Mouse (Mus musculus) stomach, postnatal 0 days (tissue): ENCODE measurements at regions not wholly inside any gene's neighbourhood (a gene's known extent, or its start where the extent isn't known, plus 50 kb on each side); places are given as distances from the start of the nearest gene placed in this dataset.

Source experiments
- ATAC-seq: fragments of 200-750 bp; cut with Nextera tagmentation; 2 replicates; pipeline ENCODE4 v1.8.0; 2017; ENCODE audit not compliant: low FRiP score, low TSS enrichment
- DNase-seq: peaks from one replicate; pipeline ENCODE4 v3.0.0-alpha.2; 2016; ENCODE audit warnings: low spot score
- H3K27ac ChIP-seq: fragments of 300-500 bp; sonication (generic); replicated peaks from 2 replicates; pipeline ENCODE4 v1.5.1; 2014; ENCODE audit warnings: mild to moderate bottlenecking, control low read depth
- H3K27me3 ChIP-seq: fragments of 300-500 bp; sonication (generic); 2 replicates; pipeline ENCODE4 v1.6.1; 2014; ENCODE audit warnings: low read length; ENCODE audit not compliant: control insufficient read depth, insufficient read depth
- H3K36me3 ChIP-seq: fragments of 300-500 bp; sonication (generic); 2 replicates; pipeline ENCODE4 v1.6.1; 2014; ENCODE audit warnings: low read length, mixed read lengths; ENCODE audit not compliant: control insufficient read depth, insufficient read depth
- H3K4me1 ChIP-seq: fragments of 300-500 bp; sonication (generic); replicated peaks from 2 replicates; pipeline ENCODE4 v1.6.1; 2014; ENCODE audit warnings: antibody characterized with exemption; ENCODE audit not compliant: control insufficient read depth, insufficient read depth
- H3K4me2 ChIP-seq: fragments of 300-500 bp; sonication (generic); replicated peaks from 2 replicates; pipeline ENCODE4 v1.6.1; 2014; ENCODE audit warnings: low read depth, mild to moderate bottlenecking, control low read depth, moderate library complexity
- H3K4me3 ChIP-seq: fragments of 300-500 bp; sonication (generic); 2 replicates; pipeline ENCODE4 v1.5.1; 2014; ENCODE audit warnings: low read depth, low read length, control low read depth
- H3K9ac ChIP-seq: fragments of 300-500 bp; sonication (generic); 2 replicates; pipeline ENCODE4 v1.6.1; 2014; ENCODE audit warnings: mild to moderate bottlenecking, low read length, control low read depth, mixed read lengths
- H3K9me3 ChIP-seq: fragments of 300-500 bp; sonication (generic); 2 replicates; pipeline ENCODE4 v1.6.1; 2016; ENCODE audit warnings: low read length; ENCODE audit not compliant: control insufficient read depth
- CTCF ChIP-seq: IDR thresholded peaks from 2 replicates; pipeline ENCODE4 v1.5.1; 2016; ENCODE audit warnings: antibody characterized with exemption, low read depth, mild to moderate bottlenecking, moderate library complexity
- EP300 ChIP-seq: optimal IDR thresholded peaks from 2 replicates; pipeline ENCODE3; 2016; ENCODE audit warnings: antibody characterized with exemption
- WGBS: fragments of 180-500 bp; shearing (Covaris S2); extraction: QIAGEN DNeasy Blood & Tissue Kit; methylation state at CpG from one replicate; pipeline ENCODE4 v1.1.7; 2014; 5-methylcytosine and 5-hydroxymethylcytosine counted together

DNA sequence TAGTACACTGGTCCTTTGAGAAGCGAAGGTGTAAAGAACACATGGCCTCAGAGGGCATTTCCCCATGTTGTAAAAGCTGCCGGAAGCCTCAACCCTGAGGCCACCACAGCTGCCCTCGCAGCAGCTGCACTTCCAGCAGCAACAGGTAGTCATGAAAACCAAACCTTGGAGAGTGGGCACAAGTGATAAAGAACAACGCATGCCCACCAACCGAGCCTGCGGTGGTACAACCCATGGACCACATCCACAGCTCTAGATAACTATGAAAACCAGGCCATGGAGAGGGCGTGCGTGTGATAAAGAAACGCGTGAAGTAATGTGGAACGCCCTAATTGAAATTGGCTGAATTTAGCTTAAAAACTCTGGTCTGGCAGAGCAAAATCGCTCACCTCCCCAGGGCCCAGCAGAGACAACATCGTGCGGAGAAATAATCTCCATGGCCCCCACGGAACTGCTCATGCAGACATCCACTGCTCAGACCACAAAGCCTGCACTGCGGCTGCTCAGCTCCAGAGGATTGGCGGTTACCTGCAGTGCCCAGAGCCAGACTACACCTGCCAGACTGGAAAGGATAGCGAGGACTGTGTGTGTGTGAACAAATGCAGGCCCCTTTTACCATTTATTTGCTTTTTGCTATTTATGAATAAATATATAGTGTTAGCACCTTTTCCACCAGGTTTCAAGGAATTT, 170.2 kb upstream of the Hey2 start:
- H3K4me3 ChIP-seq = no peak overlapping the region
- H3K27ac ChIP-seq = no peak overlapping the region
- ATAC-seq = no peak
- 87% methylated on average over 18 of the region's 18 CpGs for WGBS
- no peaks in the 10 kb centered on the region for H3K27me3 ChIP-seq
- H3K9ac ChIP-seq = no peak overlapping the region
- no peaks in the 10 kb centered on the region for H3K4me1 ChIP-seq
- no peak overlapping the region for H3K4me2 ChIP-seq
- no peaks in the 10 kb centered on the region for H3K36me3 ChIP-seq
- TF ChIP-seq CTCF = no peak
- TF ChIP-seq EP300 = no peak
- no peaks in the 10 kb centered on the region for H3K9me3 ChIP-seq
- no peak for DNase-seq

DNA sequence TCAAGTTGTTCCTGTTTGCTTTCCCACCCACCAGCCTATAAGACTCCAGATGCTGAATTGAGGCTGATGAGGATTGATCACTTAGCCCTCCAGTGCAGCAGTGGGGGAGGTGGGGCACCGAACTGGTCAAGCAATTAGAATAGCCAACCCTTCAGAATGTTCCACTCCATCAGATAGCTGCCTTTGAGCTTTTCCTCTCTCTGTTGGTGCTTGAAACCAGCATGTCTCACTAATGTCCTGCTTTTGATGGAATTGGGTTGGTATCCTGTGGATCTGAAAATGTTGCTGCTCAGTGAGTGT, 167.3 kb upstream of the Hey2 start:
- H3K9ac ChIP-seq = no peak overlapping the region
- H3K9me3 ChIP-seq = no peaks in the 10 kb centered on the region
- no peaks in the 10 kb centered on the region for H3K4me1 ChIP-seq
- WGBS = 50% methylated on average over 1 of the region's 1 CpGs
- H3K4me3 ChIP-seq = no peak overlapping the region
- H3K27me3 ChIP-seq = no peaks in the 10 kb centered on the region
- H3K4me2 ChIP-seq = no peak overlapping the region
- DNase-seq (no peak), ATAC-seq (no peak)
- TF ChIP-seq CTCF (no peak), EP300 (no peak)
- H3K36me3 ChIP-seq = no peaks in the 10 kb centered on the region
- no peak overlapping the region for H3K27ac ChIP-seq

DNA sequence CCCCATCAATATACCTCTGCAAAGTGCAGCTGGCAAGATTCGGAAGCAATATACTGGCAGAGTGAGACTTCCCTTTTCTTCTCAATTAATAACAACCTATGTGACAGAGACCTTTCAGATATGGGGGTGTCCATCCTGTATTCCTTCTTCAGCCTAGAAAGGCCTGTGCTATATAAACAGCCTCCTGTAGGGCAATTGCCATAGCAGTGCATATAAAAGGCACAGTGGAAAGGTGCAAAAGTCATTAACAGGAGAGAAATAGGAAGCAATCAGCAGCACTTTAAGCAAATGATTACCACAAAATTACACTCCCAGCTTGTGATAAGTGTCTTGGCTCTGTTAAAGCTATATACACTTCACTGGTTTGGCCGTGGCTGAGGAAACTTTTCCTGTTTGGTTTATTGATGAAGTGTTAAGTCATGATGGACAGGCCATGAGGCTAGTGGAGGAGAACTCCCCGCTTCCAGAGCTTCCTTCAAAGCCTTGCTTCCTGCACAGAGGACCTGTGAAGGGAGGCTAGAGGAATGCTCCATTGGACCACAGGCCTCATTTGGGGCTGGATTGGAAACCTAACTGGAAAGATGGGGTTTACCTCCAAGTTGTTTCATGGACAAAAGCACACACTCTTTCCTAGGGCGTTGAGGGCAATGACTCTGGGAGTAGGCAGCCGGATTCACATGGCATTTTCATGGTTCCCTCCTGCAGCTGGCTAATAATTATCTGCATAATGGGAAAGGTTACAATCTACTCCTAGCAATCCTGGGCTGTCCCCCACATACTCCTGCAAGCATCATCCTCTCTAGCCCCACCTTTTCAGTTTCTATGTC, 166.7 kb upstream of the Hey2 start:
- no peak for ATAC-seq
- H3K9me3 ChIP-seq = no peaks in the 10 kb centered on the region
- H3K4me2 ChIP-seq = no peak overlapping the region
- H3K4me1 ChIP-seq = no peaks in the 10 kb centered on the region
- H3K27ac ChIP-seq = no peak overlapping the region
- H3K27me3 ChIP-seq = no peaks in the 10 kb centered on the region
- H3K36me3 ChIP-seq = no peaks in the 10 kb centered on the region
- no peak for DNase-seq
- 61% methylated on average over 5 of the region's 5 CpGs for WGBS
- TF ChIP-seq CTCF = no peak
- no peak for TF ChIP-seq EP300
- H3K4me3 ChIP-seq = no peak overlapping the region
- no peak overlapping the region for H3K9ac ChIP-seq

DNA sequence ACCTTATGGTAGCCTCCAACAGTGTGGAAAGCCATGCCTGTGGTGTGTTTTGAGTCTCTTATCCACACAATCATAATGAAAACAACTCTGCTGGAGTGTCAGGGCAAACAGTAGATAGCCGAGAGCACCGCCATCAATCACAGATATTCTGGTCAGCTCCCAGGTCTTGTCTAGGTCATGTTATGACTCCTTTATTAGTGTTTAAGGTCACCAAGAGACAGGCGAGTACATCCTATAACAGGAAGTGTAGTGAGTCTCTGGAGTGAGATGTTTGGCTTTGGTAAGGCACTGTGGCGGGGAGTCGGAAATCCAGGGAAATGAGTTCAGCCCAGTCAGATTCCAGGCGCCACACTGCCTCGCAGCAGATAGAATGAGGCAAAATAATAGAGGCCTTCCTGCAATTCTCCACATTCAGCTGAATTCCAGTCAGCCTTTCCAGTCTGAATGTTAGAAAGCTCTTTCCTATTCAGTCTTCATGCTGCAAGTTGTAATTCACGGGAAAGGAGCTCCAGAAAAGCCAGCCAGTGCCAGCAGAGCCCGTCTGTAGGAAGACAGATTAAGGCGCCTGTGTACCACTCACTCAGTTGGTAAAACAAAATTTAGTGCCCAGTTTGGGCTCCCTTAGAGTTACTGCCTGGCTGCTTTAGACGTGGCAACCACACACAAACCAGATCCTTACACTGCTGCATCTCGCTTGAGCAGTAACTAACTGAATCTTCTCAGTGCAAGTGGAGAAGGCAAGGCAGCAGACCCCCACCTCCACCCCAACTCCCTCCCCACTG, 155.8 kb upstream of the Hey2 start:
- 46% methylated on average over 12 of the region's 12 CpGs for WGBS
- no peak for DNase-seq

DNA sequence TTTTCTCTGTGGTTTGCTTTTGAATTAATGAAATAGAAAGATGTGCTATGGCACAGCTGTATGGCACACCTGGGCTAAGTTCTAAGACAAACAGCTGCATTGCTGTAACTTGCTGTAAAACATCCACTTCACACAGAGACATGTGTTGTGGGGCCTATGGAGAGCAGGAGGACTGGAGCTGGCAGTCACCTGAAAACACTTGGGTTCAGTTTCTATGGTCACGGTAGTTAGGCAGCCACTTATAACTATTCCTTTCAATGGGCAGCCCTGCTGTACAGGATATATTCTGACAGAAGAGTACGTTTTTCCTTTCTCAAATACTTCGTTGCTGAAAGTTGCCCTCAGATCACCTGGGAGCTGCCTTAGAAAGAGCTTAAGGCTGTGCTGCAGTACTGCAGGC, 149.6 kb upstream of the Hey2 start:
- Histone ChIP-seq H3K27ac (no peak overlapping the region), H3K36me3 (no peaks in the 10 kb centered on the region), H3K27me3 (no peaks in the 10 kb centered on the region), H3K4me1 (no peaks in the 10 kb centered on the region), H3K9ac (no peak overlapping the region), H3K4me2 (no peak overlapping the region), H3K9me3 (no peaks in the 10 kb centered on the region), H3K4me3 (no peak overlapping the region)
- ATAC-seq = no peak
- WGBS = 86% methylated on average over 3 of the region's 3 CpGs
- no peak for TF ChIP-seq EP300
- no peak for TF ChIP-seq CTCF
- no peak for DNase-seq

More for the DNA sequence above, 155.8 kb upstream of the Hey2 start:
- Histone ChIP-seq H3K27me3 (no peaks in the 10 kb centered on the region), H3K4me1 (no peaks in the 10 kb centered on the region), H3K9me3 (no peaks in the 10 kb centered on the region), H3K27ac (no peak overlapping the region), H3K4me2 (no peak overlapping the region), H3K9ac (no peak overlapping the region), H3K36me3 (no peaks in the 10 kb centered on the region), H3K4me3 (no peak overlapping the region)
- no peak for ATAC-seq
- TF ChIP-seq CTCF (no peak), EP300 (no peak)
